Mouse (Mus musculus) C2C12 (cell line): ENCODE measurements around the gene Fam172a.

Source experiments
- CTCF ChIP-seq: IDR thresholded peaks from one replicate; pipeline ENCODE4 v1.5.1; 2011; ENCODE audit not compliant: control insufficient read depth, insufficient read depth, insufficient read length
- FOSL1 ChIP-seq: IDR thresholded peaks from one replicate; pipeline ENCODE4 v1.8.0; 2011; ENCODE audit warnings: mild to moderate bottlenecking, low read length; ENCODE audit not compliant: poor library complexity, insufficient read depth, severe bottlenecking
- MYOD1 ChIP-seq: IDR thresholded peaks from one replicate; pipeline ENCODE4 v1.6.1; 2011; ENCODE audit warnings: low read depth; ENCODE audit not compliant: control insufficient read depth, insufficient read length

DNA sequence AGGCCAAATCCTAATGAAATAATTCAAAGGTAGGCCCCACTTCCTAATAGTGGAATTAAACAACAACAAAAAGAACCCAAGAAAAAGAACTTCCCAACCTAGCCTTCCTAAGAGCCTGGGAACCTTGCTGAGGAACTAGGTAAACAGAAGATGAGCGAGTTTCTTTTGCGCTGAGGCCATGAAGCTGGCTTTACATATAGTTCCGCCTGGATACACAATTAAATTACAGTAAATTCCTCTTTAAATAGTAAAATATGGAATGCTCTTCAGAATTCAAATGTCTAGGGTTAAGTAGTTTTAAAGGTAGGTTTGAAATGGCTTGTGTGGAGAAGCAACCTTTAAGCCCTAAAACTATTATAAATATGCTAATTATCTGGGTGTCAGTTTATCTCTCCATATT is 478.4 kb downstream of the Fam172a start:
- no peak for TF ChIP-seq CTCF
- TF ChIP-seq FOSL1 = no peak
- no peak for TF ChIP-seq MYOD1
